ENCODE assay signal across 9 mouse cellular contexts in genomic region chr9:68016255-68016954, GRCm38 (mm10).
DNase-seq lines count a peak whose midpoint lies in the region; ATAC-seq and TF ChIP-seq lines count a peak whose summit lies in the region.
"Had no signal": no experiment of that assay in that cellular context is flagged by ENCODE, and none has a peak within 500 bp of the region (broad histone marks: within the 10 kb centered on the region; RNA-seq: fewer than 3 reads in every experiment).

No protein-coding gene starts in this region.

- H3K27me3 ChIP-seq in E14TG2a.4 (ENCODE audit: insufficient read depth, low read length), result 0 out of 2 replicates have a peak, but pooled peaks cover 4% of the 10 kb centered on the region
- H3K27me3 ChIP-seq in embryonic facial prominence, embryonic 13.5 days, result peaks cover 19% of the 10 kb centered on the region

- WGBS in embryonic facial prominence, embryonic 13.5 days, result 55% methylated on average over 5 of the region's 5 CpGs

- intact Hi-C loops in heart, postnatal 10 days (cut with DNase I), result loop anchor here (2.0 to 10.0 kb wide), 7 partner anchors 236 to 1351 kb away; partner anchors contain the start of gene Rora

- no peak overlapping the region for H3K27ac ChIP-seq in embryonic facial prominence, embryonic 13.5 days

- no peak overlapping the region for H3K4me3 ChIP-seq in E14TG2a.4 (replicated peaks; ENCODE audit: low read length)
- no peak overlapping the region for H3K4me3 ChIP-seq in embryonic facial prominence, embryonic 13.5 days
- H3K4me3 ChIP-seq: erythroblast, embryonic 14.5 days had no signal

- no peaks in the 10 kb centered on the region for H3K9me3 ChIP-seq in E14TG2a.4 (ENCODE audit: low read length)
- H3K9me3 ChIP-seq in embryonic facial prominence, embryonic 13.5 days, result no peaks in the 10 kb centered on the region

- DNase-seq in adrenal gland, adult 8-10 months, result peak; percentile 55
- DNase-seq in heart, postnatal 10 days, result peak; percentile 76 to 78
- DNase-seq in layer of hippocampus, adult 11-12 months (ENCODE audit: low spot score), result peak; percentile 58
- DNase-seq in lung, postnatal 10 days, result peak; percentile 85
- DNase-seq in right cerebral cortex, postnatal 10 days (ENCODE audit: low spot score in 2 of 2), result peak; percentile 85
- DNase-seq in thymus, postnatal 25 days, result no peak

- H3K9ac ChIP-seq in embryonic facial prominence, embryonic 13.5 days, result no peak overlapping the region

- no peak overlapping the region for H3K4me2 ChIP-seq in embryonic facial prominence, embryonic 13.5 days

- H3K4me1 ChIP-seq in E14TG2a.4 (replicated peaks; ENCODE audit: low read depth, low read length), result no peaks in the 10 kb centered on the region
- peaks cover 13% of the 10 kb centered on the region for H3K4me1 ChIP-seq in embryonic facial prominence, embryonic 13.5 days

- peak; percentile 28; the same call in 1 of the 2 replicates for TF ChIP-seq CTCF in E14TG2a.4 (conservative IDR thresholded peaks at IDR 0.05; ENCODE audit: low read length)

- ATAC-seq in embryonic facial prominence, embryonic 13.5 days (ENCODE audit: insufficient number of reproducible peaks, insufficient read depth, low FRiP score, low TSS enrichment, low read depth), result 0 out of 2 replicates have a peak, but pooled peaks have one; percentile 54

- H3K36me3 ChIP-seq in E14TG2a.4 (ENCODE audit: insufficient read depth, low read length), result no peaks in the 10 kb centered on the region
- H3K36me3 ChIP-seq in embryonic facial prominence, embryonic 13.5 days, result no peaks in the 10 kb centered on the region
